Mouse (Mus musculus) liver, embryonic 14.5 days (tissue): ENCODE results near the gene Tmem135. TPM values are rescaled to one million over a fixed set of nuclear protein-coding genes. Genes with fewer than 3 reads are reported as not detected.
A peak's percentile ranks its signal among the peaks of the same experiment; 100 is the strongest.

Experiments used
- ATAC-seq: fragments of 200-750 bp; cut with Nextera tagmentation; 2 replicates; pipeline ENCODE4 v1.8.0; 2017; ENCODE audit warnings: moderate number of reproducible peaks, mild to moderate bottlenecking, moderate library complexity; ENCODE audit not compliant: insufficient read depth
- DNase-seq, 3 experiments: peaks; one replicate each; pipeline ENCODE4 v3.0.0-alpha.2; 2012 to 2013; ENCODE audit warnings: low read depth in 3 of 3, low spot score in 3 of 3
- H3K27ac ChIP-seq: fragments of 300-500 bp; sonication (generic); 2 replicates; pipeline ENCODE4 v1.5.1; 2014; ENCODE audit warnings: moderate library complexity, mild to moderate bottlenecking, control low read depth, inconsistent platforms
- H3K27me3 ChIP-seq: fragments of 300-500 bp; sonication (generic); 2 replicates; pipeline ENCODE4 v1.6.1; 2014; ENCODE audit warnings: mild to moderate bottlenecking, low read length, moderate library complexity; ENCODE audit not compliant: control insufficient read depth, insufficient read depth
- H3K36me3 ChIP-seq: fragments of 300-500 bp; sonication (generic); replicated peaks from 2 replicates; pipeline ENCODE4 v1.6.1; 2014; ENCODE audit warnings: low read depth; ENCODE audit not compliant: control insufficient read depth, insufficient read depth
- H3K4me1 ChIP-seq, 2 experiments: fragments of 200-500 bp in 1 of 2; fragments of 300-500 bp in 1 of 2; sonication (generic) in 1 of 2; replicated peaks; 2 replicates each; pipeline ENCODE4 v1.6.1; 2012 to 2014; ENCODE audit warnings: antibody characterized with exemption in 1 of 2, inconsistent platforms in 1 of 2, low read length in 1 of 2; ENCODE audit not compliant: control insufficient read depth in 2 of 2, insufficient read depth in 2 of 2
- H3K4me2 ChIP-seq: fragments of 300-500 bp; sonication (generic); 2 replicates; pipeline ENCODE4 v1.6.1; 2014; ENCODE audit warnings: low read depth, mild to moderate bottlenecking, control low read depth, moderate library complexity
- H3K4me3 ChIP-seq, 2 experiments: fragments of 200-500 bp in 1 of 2; fragments of 300-500 bp in 1 of 2; sonication (generic) in 1 of 2; 2 replicates each; pipeline ENCODE4 v1.5.1; 2012 to 2014; ENCODE audit warnings: low read depth in 2 of 2, low read length in 2 of 2, mild to moderate bottlenecking in 2 of 2, control low read depth in 1 of 2, inconsistent platforms in 1 of 2, moderate library complexity in 1 of 2; ENCODE audit not compliant: insufficient read depth in 1 of 2
- H3K9ac ChIP-seq: fragments of 300-500 bp; sonication (generic); replicated peaks from 2 replicates; pipeline ENCODE4 v1.6.1; 2014; ENCODE audit warnings: mild to moderate bottlenecking, control low read depth, moderate library complexity
- H3K9me3 ChIP-seq: fragments of 300-500 bp; sonication (generic); 2 replicates; pipeline ENCODE4 v1.6.1; 2016; ENCODE audit warnings: low read length, mixed read lengths; ENCODE audit not compliant: control insufficient read depth
- CTCF ChIP-seq: IDR thresholded peaks from 2 replicates; pipeline ENCODE4 v1.5.1; 2016; ENCODE audit warnings: antibody characterized with exemption, low read depth, control low read depth
- EP300 ChIP-seq: IDR thresholded peaks from 2 replicates; pipeline ENCODE4 v1.6.1; 2016; ENCODE audit warnings: antibody characterized with exemption, low read depth
- WGBS: fragments of 180-500 bp; shearing (Covaris S2); extraction: QIAGEN DNeasy Blood & Tissue Kit; methylation state at CpG from one replicate; pipeline ENCODE4 v1.1.7; 2014; ENCODE audit not compliant: insufficient replicate concordance; 5-methylcytosine and 5-hydroxymethylcytosine counted together
- polyA plus RNA-seq, 2 experiments: library from polyadenylated mRNA; depleted of rRNA in 1 of 2; stranded (reverse) in 1 of 2; unstranded in 1 of 2; fragments of >200 nt; fragmentation: Nextera tagmentation in 1 of 2; extraction: Ambion mirVana in 1 of 2; gene quantifications; 2 replicates each; pipeline versions ENCODE4 v1.2.1 to v1.2.3; 2012 to 2014

Gene Tmem135
- polyA plus RNA-seq, 2 experiments, result 5.4 to 12.7 TPM

- H3K27ac ChIP-seq, result no peak overlapping the region
- no peak for ATAC-seq
- H3K4me2 ChIP-seq, result no peak overlapping the region
- H3K9me3 ChIP-seq, result no peaks in the 10 kb centered on the region
- H3K27me3 ChIP-seq, result no peaks in the 10 kb centered on the region
- WGBS, result 56% methylated on average over 6 of the region's 6 CpGs
- TF ChIP-seq CTCF (no peak), EP300 (no peak)
- peaks cover 0 to 5% of the 10 kb centered on the region in 2 experiments; a peak in 3 of 4 replicates for H3K4me1 ChIP-seq
- no peak for DNase-seq
- H3K36me3 ChIP-seq, result no peaks in the 10 kb centered on the region
- no peak overlapping the region for H3K9ac ChIP-seq
- no peak overlapping the region for H3K4me3 ChIP-seq
Observed at GRCm38 (mm10) chr7:89210506-89210905, 193.5 kb downstream of the Tmem135 start.

DNA sequence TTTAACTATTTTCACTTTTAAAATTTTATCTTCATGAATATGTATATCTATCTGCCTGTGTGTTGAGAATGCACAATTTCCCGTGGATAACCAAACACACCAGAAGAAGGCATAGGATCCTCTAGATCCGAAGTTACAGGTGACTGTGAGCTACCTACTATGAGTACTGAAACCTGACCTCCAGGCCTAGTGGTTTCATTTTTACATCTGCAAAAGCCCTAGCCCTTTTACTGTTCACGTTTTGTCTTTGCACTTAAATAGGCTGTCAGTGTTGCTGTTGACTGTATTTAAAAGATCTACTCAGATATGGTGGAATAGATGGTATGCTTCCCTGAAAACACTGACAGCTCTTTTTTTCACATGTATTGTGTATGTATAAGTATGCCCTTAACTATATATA, 197.9 kb downstream of the Tmem135 start:
- Histone ChIP-seq H3K27ac (no peak overlapping the region), H3K9me3 (no peaks in the 10 kb centered on the region), H3K4me1 (peaks cover 0 to 9% of the 10 kb centered on the region in 2 experiments; a peak in 3 of 4 replicates), H3K27me3 (no peaks in the 10 kb centered on the region), H3K9ac (no peak overlapping the region), H3K4me2 (no peak overlapping the region), H3K4me3 (no peak overlapping the region), H3K36me3 (no peaks in the 10 kb centered on the region)
- TF ChIP-seq EP300, result no peak
- 60% methylated on average over 3 of the region's 3 CpGs for WGBS
- ATAC-seq, result no peak
- DNase-seq, result no peak

- ATAC-seq (peak; percentile 31; the same call in 1 of the 2 replicates), DNase-seq (no peak)
- Histone ChIP-seq H3K27me3 (no peaks in the 10 kb centered on the region), H3K9me3 (no peaks in the 10 kb centered on the region), H3K27ac (no peak overlapping the region), H3K4me1 (peaks cover 0 to 8% of the 10 kb centered on the region in 2 experiments; a peak in 3 of 4 replicates), H3K9ac (no peak overlapping the region), H3K36me3 (no peaks in the 10 kb centered on the region), H3K4me3 (no peak overlapping the region), H3K4me2 (no peak overlapping the region)
- no peak for TF ChIP-seq EP300
- TF ChIP-seq CTCF, result no peak
- WGBS, result 80% methylated on average over 1 of the region's 1 CpGs
Observed at GRCm38 (mm10) chr7:89205402-89205801, 198.6 kb downstream of the Tmem135 start.

- H3K4me2 ChIP-seq, result no peak overlapping the region
- 73% methylated on average over 5 of the region's 5 CpGs for WGBS
- no peak overlapping the region for H3K27ac ChIP-seq
- no peak for TF ChIP-seq EP300
- no peak for TF ChIP-seq CTCF
- H3K9me3 ChIP-seq, result no peaks in the 10 kb centered on the region
- no peak overlapping the region for H3K9ac ChIP-seq
- ATAC-seq, result no peak
- H3K36me3 ChIP-seq, result no peaks in the 10 kb centered on the region
- peaks cover 0 to 7% of the 10 kb centered on the region in 2 experiments; a peak in 3 of 4 replicates for H3K4me1 ChIP-seq
- no peak overlapping the region for H3K4me3 ChIP-seq
- DNase-seq, result no peak
- no peaks in the 10 kb centered on the region for H3K27me3 ChIP-seq
Observed at GRCm38 (mm10) chr7:89203144-89203543, 200.9 kb downstream of the Tmem135 start.

GRCm38 (mm10) chr7:89201954-89202353, 202.1 kb downstream of the Tmem135 start:
- no peak overlapping the region for H3K4me3 ChIP-seq
- no peaks in the 10 kb centered on the region for H3K27me3 ChIP-seq
- TF ChIP-seq CTCF (no peak), EP300 (no peak)
- no peak overlapping the region for H3K4me2 ChIP-seq
- H3K36me3 ChIP-seq, result no peaks in the 10 kb centered on the region
- peaks cover 0 to 7% of the 10 kb centered on the region in 2 experiments; a peak in 3 of 4 replicates for H3K4me1 ChIP-seq
- ATAC-seq (no peak), DNase-seq (no peak)
- no peak overlapping the region for H3K9ac ChIP-seq
- H3K27ac ChIP-seq, result no peak overlapping the region
- H3K9me3 ChIP-seq, result no peaks in the 10 kb centered on the region
